Mouse (Mus musculus): Measurements from ENCODE around the gene Olfr305.

DNA sequence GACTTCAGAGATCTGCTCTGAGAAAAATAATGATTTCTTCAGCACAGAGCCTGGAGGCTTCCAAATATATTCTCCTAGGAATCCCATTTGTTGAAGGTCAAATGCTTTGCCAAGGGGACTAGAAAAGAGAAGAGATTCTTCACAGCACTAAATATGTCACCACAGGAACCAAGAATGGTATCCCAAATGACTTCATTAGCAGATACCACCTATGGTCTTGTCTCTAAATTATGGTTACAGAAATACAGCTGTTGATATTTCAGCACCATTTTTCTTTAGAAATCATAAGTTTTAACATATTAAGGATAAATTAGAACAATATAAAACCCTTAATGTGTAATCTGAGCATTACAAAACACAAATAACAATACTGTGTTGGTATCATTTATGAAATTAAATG is 31.0 kb upstream of the Olfr305 start, which contains the start of gene Olfr303:
- TF ChIP-seq CTCF (IDR thresholded peaks at IDR 0.05) (no peak), EP300 (IDR thresholded peaks at IDR 0.05) (no peak)

All from lung, postnatal 0 days (tissue).